Mouse (Mus musculus) neural tube, embryonic 11.5 days (tissue): ENCODE data around the gene Golim4. TPM values are rescaled to one million over a fixed set of nuclear protein-coding genes. Genes with fewer than 3 reads are reported as not detected.

Experiments
- ATAC-seq: fragments of 200-750 bp; cut with Nextera tagmentation; 2 replicates; pipeline ENCODE4 v1.8.0; 2017; ENCODE audit warnings: moderate number of reproducible peaks, mild to moderate bottlenecking, moderate TSS enrichment, moderate library complexity; ENCODE audit not compliant: insufficient read depth, low FRiP score, low TSS enrichment
- DNase-seq: peaks from one replicate; pipeline ENCODE4 v3.0.0-alpha.2; 2015; ENCODE audit warnings: low spot score
- H3K27ac ChIP-seq: fragments of 300-500 bp; sonication (generic); 2 replicates; pipeline ENCODE4 v1.5.1; 2014; ENCODE audit warnings: low read depth, mild to moderate bottlenecking, low read length
- H3K27me3 ChIP-seq: fragments of 300-500 bp; sonication (generic); 2 replicates; pipeline ENCODE4 v1.6.1; 2014; ENCODE audit warnings: mild to moderate bottlenecking, low read length, mixed read lengths; ENCODE audit not compliant: control insufficient read depth, insufficient read depth
- H3K36me3 ChIP-seq: fragments of 300-500 bp; sonication (generic); 2 replicates; pipeline ENCODE4 v1.6.1; 2014; ENCODE audit warnings: mild to moderate bottlenecking, low read length, moderate library complexity, mixed read lengths; ENCODE audit not compliant: control insufficient read depth, insufficient read depth
- H3K4me1 ChIP-seq: fragments of 300-500 bp; sonication (generic); 2 replicates; pipeline ENCODE4 v1.6.1; 2014; ENCODE audit warnings: low read length, mixed read lengths; ENCODE audit not compliant: control insufficient read depth, insufficient read depth
- H3K4me2 ChIP-seq: fragments of 300-500 bp; sonication (generic); 2 replicates; pipeline ENCODE4 v1.6.1; 2014; ENCODE audit warnings: low read depth, mild to moderate bottlenecking, moderate library complexity
- H3K4me3 ChIP-seq: fragments of 300-500 bp; sonication (generic); 2 replicates; pipeline ENCODE4 v1.5.1; 2014; ENCODE audit warnings: low read depth, low read length
- H3K9ac ChIP-seq: fragments of 300-500 bp; sonication (generic); 2 replicates; pipeline ENCODE4 v1.6.1; 2014; ENCODE audit warnings: mild to moderate bottlenecking, low read length
- H3K9me3 ChIP-seq: fragments of 300-500 bp; sonication (generic); 2 replicates; pipeline ENCODE4 v1.6.1; 2016; ENCODE audit warnings: low read length; ENCODE audit not compliant: control insufficient read depth
- WGBS: fragments of 180-500 bp; shearing (Covaris S2); extraction: QIAGEN DNeasy Blood & Tissue Kit; methylation state at CpG from one replicate; pipeline ENCODE4 v1.1.7; 2014; 5-methylcytosine and 5-hydroxymethylcytosine counted together
- polyA plus RNA-seq: library from polyadenylated mRNA; unstranded; fragments of >200 nt; fragmentation: Nextera tagmentation; extraction: Ambion mirVana; gene quantifications from 2 replicates; pipeline ENCODE4 v1.2.1, GENCODE M21; 2014

The Golim4 gene
- polyA plus RNA-seq, 1 experiment from 2014 or later, result 41.9 TPM

GRCm38 (mm10) chr3:75901903-75902598, 54.7 kb downstream of the Golim4 start:
- Histone ChIP-seq H3K36me3 (0 out of 2 replicates have a peak, but pooled peaks cover 2% of the 10 kb centered on the region), H3K9me3 (no peaks in the 10 kb centered on the region), H3K9ac (no peak overlapping the region)

GRCm38 (mm10) chr3:75895075-75895474, 61.7 kb downstream of the Golim4 start:
- DNase-seq, result no peak

More at GRCm38 (mm10) chr3:75901903-75902598, 54.7 kb downstream of the Golim4 start:
- 85% methylated on average over 11 of the region's 11 CpGs for WGBS
- Histone ChIP-seq H3K4me1 (no peaks in the 10 kb centered on the region), H3K4me3 (no peak overlapping the region), H3K4me2 (no peak overlapping the region), H3K27ac (no peak overlapping the region), H3K27me3 (no peaks in the 10 kb centered on the region)
- ATAC-seq (no peak), DNase-seq (no peak)

GRCm38 (mm10) chr3:75891581-75891980, 65.2 kb downstream of the Golim4 start:
- ATAC-seq (no peak), DNase-seq (no peak)
- H3K9me3 ChIP-seq, result no peaks in the 10 kb centered on the region
- H3K27ac ChIP-seq, result no peak overlapping the region
- H3K9ac ChIP-seq, result no peak overlapping the region
- no peak overlapping the region for H3K4me3 ChIP-seq
- H3K4me2 ChIP-seq, result no peak overlapping the region
- peaks cover 2% of the 10 kb centered on the region; the same call in 1 of the 2 replicates for H3K36me3 ChIP-seq
- H3K4me1 ChIP-seq, result no peaks in the 10 kb centered on the region
- WGBS, result 89% methylated on average over 3 of the region's 3 CpGs
- no peaks in the 10 kb centered on the region for H3K27me3 ChIP-seq

More at GRCm38 (mm10) chr3:75895075-75895474, 61.7 kb downstream of the Golim4 start:
- Histone ChIP-seq H3K4me2 (no peak overlapping the region), H3K9me3 (no peaks in the 10 kb centered on the region), H3K4me3 (no peak overlapping the region), H3K9ac (no peak overlapping the region), H3K36me3 (peaks cover 2% of the 10 kb centered on the region; the same call in 1 of the 2 replicates), H3K27ac (no peak overlapping the region), H3K27me3 (no peaks in the 10 kb centered on the region), H3K4me1 (no peaks in the 10 kb centered on the region)
- ATAC-seq, result no peak
- 96% methylated on average over 5 of the region's 5 CpGs for WGBS

- Histone ChIP-seq H3K4me3 (no peak overlapping the region), H3K36me3 (peaks cover 2% of the 10 kb centered on the region; the same call in 1 of the 2 replicates), H3K4me1 (no peaks in the 10 kb centered on the region), H3K27ac (no peak overlapping the region), H3K9me3 (no peaks in the 10 kb centered on the region), H3K4me2 (no peak overlapping the region), H3K27me3 (no peaks in the 10 kb centered on the region), H3K9ac (no peak overlapping the region)
- 100% methylated on average over 1 of the region's 1 CpGs for WGBS
- ATAC-seq, result no peak
- no peak for DNase-seq
These were observed 67.4 kb downstream of the Golim4 start for GRCm38 (mm10) chr3:75889323-75889722.

- Histone ChIP-seq H3K27ac (no peak overlapping the region), H3K27me3 (no peaks in the 10 kb centered on the region), H3K9ac (no peak overlapping the region), H3K9me3 (peaks cover 3% of the 10 kb centered on the region; the same call in 1 of the 2 replicates), H3K4me1 (no peaks in the 10 kb centered on the region), H3K4me2 (no peak overlapping the region), H3K4me3 (no peak overlapping the region), H3K36me3 (peaks cover 5% of the 10 kb centered on the region; the same call in 1 of the 2 replicates)
- no peak for DNase-seq
- 91% methylated on average over 1 of the region's 1 CpGs for WGBS
- no peak for ATAC-seq
These were observed 75.2 kb downstream of the Golim4 start for GRCm38 (mm10) chr3:75881582-75881981.

- ATAC-seq (no peak), DNase-seq (no peak)
- Histone ChIP-seq H3K4me1 (no peaks in the 10 kb centered on the region), H3K27ac (no peak overlapping the region), H3K9me3 (peaks cover 3% of the 10 kb centered on the region; the same call in 1 of the 2 replicates), H3K27me3 (no peaks in the 10 kb centered on the region), H3K4me2 (no peak overlapping the region), H3K9ac (no peak overlapping the region), H3K4me3 (no peak overlapping the region), H3K36me3 (peaks cover 5% of the 10 kb centered on the region; the same call in 1 of the 2 replicates)
- WGBS, result 87% methylated on average over 2 of the region's 2 CpGs
These were observed 77.5 kb downstream of the Golim4 start for GRCm38 (mm10) chr3:75879269-75879668.

GRCm38 (mm10) chr3:75868886-75869285, 87.9 kb downstream of the Golim4 start:
- Histone ChIP-seq H3K27me3 (no peaks in the 10 kb centered on the region), H3K36me3 (no peaks in the 10 kb centered on the region), H3K9ac (no peak overlapping the region), H3K4me1 (no peaks in the 10 kb centered on the region), H3K9me3 (no peaks in the 10 kb centered on the region), H3K4me3 (no peak overlapping the region), H3K4me2 (no peak overlapping the region), H3K27ac (no peak overlapping the region)
- DNase-seq (no peak), ATAC-seq (no peak)
- WGBS, result 59% methylated on average over 1 of the region's 1 CpGs

GRCm38 (mm10) chr3:75864203-75864602, 92.5 kb downstream of the Golim4 start:
- DNase-seq (no peak), ATAC-seq (no peak)
- no peak overlapping the region for H3K9ac ChIP-seq
- no peaks in the 10 kb centered on the region for H3K27me3 ChIP-seq
- no peak overlapping the region for H3K4me3 ChIP-seq
- H3K4me1 ChIP-seq, result no peaks in the 10 kb centered on the region
- no peak overlapping the region for H3K4me2 ChIP-seq
- no peaks in the 10 kb centered on the region for H3K36me3 ChIP-seq
- 32% methylated on average over 2 of the region's 2 CpGs for WGBS
- no peak overlapping the region for H3K27ac ChIP-seq
- H3K9me3 ChIP-seq, result no peaks in the 10 kb centered on the region

- Histone ChIP-seq H3K36me3 (no peaks in the 10 kb centered on the region), H3K27ac (no peak overlapping the region), H3K4me1 (no peaks in the 10 kb centered on the region), H3K4me2 (no peak overlapping the region), H3K9ac (no peak overlapping the region), H3K27me3 (no peaks in the 10 kb centered on the region), H3K4me3 (no peak overlapping the region), H3K9me3 (no peaks in the 10 kb centered on the region)
- 32% methylated on average over 4 of the region's 4 CpGs for whole genome bisulfite sequencing
- DNase-seq (peak; percentile 49), ATAC-seq (no peak)
These were observed 95.1 kb downstream of the Golim4 start for GRCm38 (mm10) chr3:75861677-75862076.
